Mouse (Mus musculus): ENCODE measurements around the gene Tshz3. TPM values are rescaled to one million over a fixed set of nuclear protein-coding genes. Genes with fewer than 3 reads are reported as not detected.

Gene Tshz3
- polyA plus RNA-seq, 1 experiment from 2014 or later = 10.9 TPM

DNA sequence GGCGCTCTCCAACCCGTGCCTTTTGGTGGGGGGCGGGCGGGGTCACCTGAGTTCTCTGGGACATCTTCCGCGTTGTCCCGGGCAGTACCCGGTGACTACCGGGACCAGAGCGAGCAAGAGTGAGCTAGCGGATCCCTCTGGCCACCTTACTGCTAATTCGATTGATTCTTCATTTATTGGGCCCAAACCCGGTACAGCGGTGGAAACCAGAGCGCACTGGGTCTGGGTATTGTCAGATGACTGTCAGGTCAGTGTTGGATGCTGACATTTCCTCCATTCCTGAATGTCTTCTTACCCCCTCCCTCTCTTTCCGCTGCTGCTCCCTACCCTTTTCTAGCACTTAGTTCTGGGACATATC lies 650 bp downstream of the Tshz3 start:
- peaks cover 28% of the 10 kb centered on the region for H3K27me3 ChIP-seq
- peak overlapping the region; percentile 95 for H3K4me2 ChIP-seq
- peak overlapping the region; percentile 81 for H3K4me3 ChIP-seq
- peak overlapping the region; percentile 97 for H3K27ac ChIP-seq
- under 1% methylated on average over 16 of the region's 16 CpGs for whole genome bisulfite sequencing
- no peaks in the 10 kb centered on the region for H3K9me3 ChIP-seq
- ATAC-seq (ENCODE audit: borderline replicate concordance, extremely low read depth, low FRiP score, low TSS enrichment) = no peak
- peak overlapping the region; percentile 79 for H3K9ac ChIP-seq
- peaks cover 29% of the 10 kb centered on the region for H3K4me1 ChIP-seq
- H3K36me3 ChIP-seq = no peaks in the 10 kb centered on the region

DNA sequence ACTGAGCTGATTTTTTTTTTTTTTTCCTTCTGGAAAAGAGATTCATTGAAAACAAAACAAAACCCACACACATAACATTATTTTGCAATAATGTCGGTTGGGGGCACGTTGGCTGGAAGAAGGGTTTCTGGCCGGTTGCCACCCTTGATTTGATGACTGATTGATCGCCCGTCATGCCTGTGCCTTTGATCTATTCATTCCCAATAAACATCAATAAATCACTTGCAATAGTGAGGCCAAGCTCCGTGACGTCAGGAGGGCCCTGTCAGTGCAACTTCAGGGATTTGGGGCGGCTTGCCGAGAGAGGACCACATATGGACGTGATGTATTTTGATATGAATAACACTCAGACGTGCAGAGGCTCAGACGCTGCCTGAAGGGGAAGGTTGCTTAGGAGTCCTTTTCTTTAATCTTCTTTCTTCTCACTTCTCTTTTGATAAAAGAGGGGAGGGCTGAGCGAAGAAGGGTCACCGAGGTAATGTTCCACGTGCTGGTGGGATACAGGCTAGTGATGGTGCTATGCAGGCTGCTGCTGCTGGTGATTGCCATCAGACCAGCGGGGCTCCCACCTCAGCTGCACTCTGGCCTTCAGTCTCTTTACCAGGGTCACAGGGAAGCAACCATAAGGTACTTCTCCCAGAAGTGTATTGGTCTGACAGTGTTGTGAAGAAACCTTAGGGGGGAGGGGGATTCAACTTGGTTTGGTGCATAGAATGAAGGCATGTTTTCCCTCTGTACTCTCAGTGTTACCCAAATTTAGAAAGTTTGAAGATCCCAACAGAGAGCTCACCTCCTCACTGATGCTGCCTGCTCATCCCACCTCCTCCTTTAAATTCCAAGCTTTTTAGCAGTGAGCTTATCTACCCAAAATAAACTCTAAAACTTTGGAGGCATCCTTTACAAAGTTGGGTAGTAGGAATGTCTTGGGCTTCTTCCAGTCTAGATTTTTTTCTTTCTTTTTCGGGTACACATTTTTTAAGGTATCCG lies 1.4 kb downstream of the Tshz3 start:
- Histone ChIP-seq H3K4me2 (peak overlapping the region; percentile 95), H3K9ac (peak overlapping the region; percentile 79; the same call in 1 of the 2 replicates), H3K9me3 (no peaks in the 10 kb centered on the region), H3K4me3 (peak overlapping the region; percentile 81), H3K27ac (peak overlapping the region; percentile 4; the same call in 1 of the 2 replicates), H3K4me1 (peaks cover 25% of the 10 kb centered on the region), H3K36me3 (no peaks in the 10 kb centered on the region), H3K27me3 (peaks cover 21% of the 10 kb centered on the region)
- WGBS = 11% methylated on average over 18 of the region's 18 CpGs
- ATAC-seq (ENCODE audit: borderline replicate concordance, extremely low read depth, low FRiP score, low TSS enrichment) = no peak

DNA sequence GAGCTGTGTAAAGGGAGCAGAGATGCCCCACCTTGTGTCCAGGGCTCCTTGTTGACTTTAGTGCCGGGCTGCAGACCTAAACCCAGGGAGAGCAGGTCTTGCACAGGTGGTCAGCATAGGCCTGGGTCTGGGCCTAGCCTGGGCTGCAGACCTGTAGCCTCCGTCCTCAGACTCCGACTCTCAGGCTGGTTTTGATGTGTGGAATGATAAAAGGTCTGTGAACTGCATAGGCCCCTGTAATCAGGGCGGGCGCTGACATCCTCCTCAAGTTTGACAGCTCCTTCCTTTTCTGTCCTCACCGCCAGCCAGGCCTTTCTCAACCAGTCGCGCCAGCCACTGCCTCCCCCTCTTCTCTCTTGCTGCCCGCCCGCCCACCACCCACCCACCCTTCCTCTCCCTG lies 8.7 kb downstream of the Tshz3 start:
- Histone ChIP-seq H3K36me3 (no peaks in the 10 kb centered on the region), H3K9ac (no peak overlapping the region), H3K27ac (0 out of 2 replicates have a peak overlapping the region, but pooled peaks have one; percentile 5), H3K4me1 (peaks cover 41% of the 10 kb centered on the region), H3K27me3 (no peaks in the 10 kb centered on the region), H3K9me3 (no peaks in the 10 kb centered on the region), H3K4me2 (no peak overlapping the region), H3K4me3 (no peak overlapping the region)
- WGBS = 20% methylated on average over 8 of the region's 10 CpGs
- no peak for ATAC-seq (ENCODE audit: borderline replicate concordance, extremely low read depth, low FRiP score, low TSS enrichment)

DNA sequence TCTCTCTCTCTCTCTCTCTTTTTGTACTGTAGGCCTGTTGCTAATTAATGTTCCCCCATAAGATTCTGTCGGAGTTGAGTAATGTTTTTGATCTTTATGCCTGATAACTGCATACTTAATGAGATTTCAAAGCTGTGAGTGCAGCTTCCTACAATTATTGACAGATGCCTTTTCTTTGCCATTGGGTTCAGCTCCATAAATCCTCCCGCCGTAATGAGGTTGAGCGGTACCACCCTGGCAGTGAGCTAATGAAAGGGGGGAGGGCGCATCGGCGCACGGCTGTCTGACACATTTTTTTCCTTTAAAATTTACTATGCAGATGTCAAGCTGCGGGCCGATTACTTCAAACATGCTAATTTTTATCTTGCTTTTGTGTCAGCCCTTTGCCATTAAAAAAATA lies 9.3 kb downstream of the Tshz3 start:
- Histone ChIP-seq H3K4me2 (peak overlapping the region; percentile 55), H3K27ac (0 out of 2 replicates have a peak overlapping the region, but pooled peaks have one; percentile 83), H3K9ac (no peak overlapping the region), H3K4me3 (no peak overlapping the region), H3K9me3 (no peaks in the 10 kb centered on the region), H3K27me3 (no peaks in the 10 kb centered on the region), H3K4me1 (peaks cover 41% of the 10 kb centered on the region), H3K36me3 (no peaks in the 10 kb centered on the region)
- ATAC-seq (ENCODE audit: borderline replicate concordance, extremely low read depth, low FRiP score, low TSS enrichment) = no peak
- 28% methylated on average over 10 of the region's 10 CpGs for WGBS

DNA sequence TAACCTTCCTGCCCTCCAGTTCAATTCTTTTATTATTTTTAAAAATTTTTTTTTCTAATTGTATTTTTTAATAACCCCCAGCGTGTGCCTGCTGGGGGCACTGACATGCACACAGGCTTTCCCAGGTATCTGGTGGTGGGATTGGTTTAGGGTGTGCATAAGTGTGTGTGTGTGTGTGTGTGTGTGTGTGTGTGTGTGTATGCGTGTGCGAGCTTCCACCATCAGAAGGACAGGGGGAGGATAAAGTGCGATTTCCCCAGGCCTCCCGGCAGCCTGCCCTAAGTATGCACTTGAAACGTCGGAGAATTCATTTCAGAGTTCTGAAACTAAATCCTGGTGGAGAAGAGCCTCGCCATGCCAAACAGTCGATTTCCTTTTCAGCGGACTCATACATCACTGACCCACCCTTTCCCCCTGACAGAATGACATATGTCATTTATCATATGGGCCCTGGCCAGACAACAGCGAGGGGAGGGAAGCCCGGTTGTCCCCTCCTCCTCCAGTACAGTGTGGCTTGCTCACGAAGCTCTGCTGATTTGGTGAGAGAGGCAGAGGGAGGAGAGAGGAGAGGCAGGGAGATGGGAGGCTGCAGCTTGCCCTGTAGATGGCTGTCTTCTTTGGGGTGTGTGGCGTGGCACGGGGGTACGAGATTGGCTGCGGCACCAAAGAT lies 9.9 kb downstream of the Tshz3 start:
- peak overlapping the region; percentile 28 for H3K4me3 ChIP-seq
- 6% methylated on average over 17 of the region's 17 CpGs for WGBS
- H3K27ac ChIP-seq = peak overlapping the region; percentile 83
- no peaks in the 10 kb centered on the region for H3K36me3 ChIP-seq
- peak; percentile 78 for ATAC-seq (ENCODE audit: borderline replicate concordance, extremely low read depth, low FRiP score, low TSS enrichment)
- no peaks in the 10 kb centered on the region for H3K27me3 ChIP-seq
- H3K9me3 ChIP-seq = no peaks in the 10 kb centered on the region
- peak overlapping the region; percentile 55 for H3K4me2 ChIP-seq
- H3K9ac ChIP-seq = peak overlapping the region; percentile 16; the same call in 1 of the 2 replicates
- H3K4me1 ChIP-seq = peaks cover 41% of the 10 kb centered on the region

DNA sequence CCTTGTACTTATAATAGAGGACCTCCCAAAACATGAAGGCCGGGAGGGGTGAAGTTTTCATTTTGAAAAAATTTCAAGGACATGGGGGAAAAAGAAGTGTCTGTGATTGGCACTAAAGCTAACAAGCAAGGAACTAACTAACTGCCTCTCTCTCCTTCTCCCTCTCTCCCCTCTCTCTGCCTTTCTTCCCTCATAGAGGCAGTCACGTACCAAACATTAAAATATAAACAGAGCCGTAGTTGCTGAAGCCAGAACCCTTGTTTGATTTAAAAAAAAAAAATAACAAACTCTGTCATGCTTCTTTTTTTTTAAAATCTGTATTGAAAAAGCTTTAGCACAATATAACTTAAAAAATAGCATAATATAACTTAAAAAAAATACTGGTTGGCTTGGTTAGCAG lies 10.9 kb downstream of the Tshz3 start:
- 13% methylated on average over 3 of the region's 3 CpGs for WGBS
- Histone ChIP-seq H3K27ac (peak overlapping the region; percentile 83), H3K4me1 (peaks cover 41% of the 10 kb centered on the region), H3K36me3 (no peaks in the 10 kb centered on the region), H3K4me3 (peak overlapping the region; percentile 28; the same call in 1 of the 2 replicates), H3K27me3 (no peaks in the 10 kb centered on the region), H3K9ac (no peak overlapping the region), H3K4me2 (peak overlapping the region; percentile 55), H3K9me3 (no peaks in the 10 kb centered on the region)
- peak; percentile 54; the same call in 1 of the 2 replicates for ATAC-seq (ENCODE audit: borderline replicate concordance, extremely low read depth, low FRiP score, low TSS enrichment)

DNA sequence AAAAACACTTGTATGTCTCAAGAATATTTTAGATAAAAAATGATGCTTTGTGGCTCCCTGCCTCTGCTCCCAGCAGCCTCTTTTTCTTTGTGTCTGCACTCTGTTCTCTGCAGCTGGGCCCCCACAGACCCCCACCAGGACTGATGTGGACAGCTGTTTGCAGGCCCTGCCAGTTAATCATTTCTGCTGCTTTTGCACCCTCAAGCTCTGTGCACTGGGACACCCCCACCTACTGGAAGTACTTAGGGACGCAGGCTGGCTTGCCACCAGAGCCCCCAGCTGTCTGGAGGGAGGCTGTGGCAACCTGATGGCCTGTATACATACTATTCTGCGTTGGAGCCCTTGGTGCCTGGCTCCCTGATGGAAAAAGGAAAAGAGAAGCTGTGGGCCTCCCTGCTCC lies 11.3 kb downstream of the Tshz3 start:
- Histone ChIP-seq H3K4me2 (no peak overlapping the region), H3K4me1 (peaks cover 41% of the 10 kb centered on the region), H3K4me3 (no peak overlapping the region), H3K36me3 (no peaks in the 10 kb centered on the region), H3K9me3 (no peaks in the 10 kb centered on the region), H3K27me3 (no peaks in the 10 kb centered on the region), H3K27ac (peak overlapping the region; percentile 21; the same call in 1 of the 2 replicates), H3K9ac (no peak overlapping the region)
- WGBS = 5% methylated on average over 2 of the region's 2 CpGs
- ATAC-seq (ENCODE audit: borderline replicate concordance, extremely low read depth, low FRiP score, low TSS enrichment) = peak; percentile 84

DNA sequence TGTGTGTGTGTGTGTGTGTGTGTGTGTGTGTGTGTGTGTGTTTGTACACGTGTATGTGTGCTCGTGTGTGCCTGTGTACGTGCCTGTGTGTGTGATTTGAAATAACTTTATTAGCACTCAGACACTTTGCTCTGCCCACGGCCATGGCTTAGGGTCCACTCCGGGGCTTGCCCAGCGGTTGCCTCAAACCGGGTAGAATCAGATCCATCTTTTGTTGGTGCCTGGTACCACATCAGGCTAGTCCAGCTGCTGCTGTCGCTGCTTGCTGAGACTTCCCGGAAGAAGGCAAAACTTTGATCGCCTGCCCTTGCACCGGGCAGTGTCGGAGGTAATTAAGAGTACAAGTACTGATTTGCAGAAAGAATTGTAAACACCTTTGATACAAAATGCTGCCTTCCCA lies 12.1 kb downstream of the Tshz3 start:
- H3K36me3 ChIP-seq = no peaks in the 10 kb centered on the region
- H3K4me3 ChIP-seq = no peak overlapping the region
- H3K9ac ChIP-seq = no peak overlapping the region
- H3K27ac ChIP-seq = no peak overlapping the region
- ATAC-seq (ENCODE audit: borderline replicate concordance, extremely low read depth, low FRiP score, low TSS enrichment) = no peak
- WGBS = 28% methylated on average over 12 of the region's 12 CpGs
- peak overlapping the region; percentile 15; the same call in 1 of the 2 replicates for H3K4me2 ChIP-seq
- peaks cover 41% of the 10 kb centered on the region for H3K4me1 ChIP-seq
- H3K27me3 ChIP-seq = no peaks in the 10 kb centered on the region
- H3K9me3 ChIP-seq = no peaks in the 10 kb centered on the region

DNA sequence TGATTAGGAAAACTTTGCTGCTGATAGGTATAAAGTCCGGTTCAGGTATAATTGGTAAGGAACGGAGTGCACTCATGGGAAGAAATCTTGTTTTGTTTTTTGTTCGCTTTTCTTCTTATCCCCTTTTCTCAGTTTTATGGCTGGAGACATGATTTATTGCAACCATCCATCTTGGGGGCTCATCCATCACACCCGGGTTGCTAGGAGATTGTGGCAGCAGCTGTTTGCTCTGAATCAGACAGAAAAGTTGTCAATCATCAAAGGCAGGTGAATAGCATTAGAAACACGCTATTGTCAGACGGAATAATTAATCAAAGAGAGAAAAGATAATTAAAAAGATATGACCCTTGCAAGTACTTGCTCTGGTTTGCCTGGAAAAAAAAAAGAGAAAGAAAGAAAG lies 12.5 kb downstream of the Tshz3 start:
- WGBS = 38% methylated on average over 6 of the region's 6 CpGs
- Histone ChIP-seq H3K4me2 (no peak overlapping the region; the same call in 1 of the 2 replicates), H3K4me1 (peaks cover 41% of the 10 kb centered on the region), H3K4me3 (no peak overlapping the region), H3K9ac (no peak overlapping the region), H3K36me3 (no peaks in the 10 kb centered on the region), H3K27me3 (no peaks in the 10 kb centered on the region), H3K27ac (no peak overlapping the region), H3K9me3 (no peaks in the 10 kb centered on the region)
- no peak for ATAC-seq (ENCODE audit: borderline replicate concordance, extremely low read depth, low FRiP score, low TSS enrichment)

DNA sequence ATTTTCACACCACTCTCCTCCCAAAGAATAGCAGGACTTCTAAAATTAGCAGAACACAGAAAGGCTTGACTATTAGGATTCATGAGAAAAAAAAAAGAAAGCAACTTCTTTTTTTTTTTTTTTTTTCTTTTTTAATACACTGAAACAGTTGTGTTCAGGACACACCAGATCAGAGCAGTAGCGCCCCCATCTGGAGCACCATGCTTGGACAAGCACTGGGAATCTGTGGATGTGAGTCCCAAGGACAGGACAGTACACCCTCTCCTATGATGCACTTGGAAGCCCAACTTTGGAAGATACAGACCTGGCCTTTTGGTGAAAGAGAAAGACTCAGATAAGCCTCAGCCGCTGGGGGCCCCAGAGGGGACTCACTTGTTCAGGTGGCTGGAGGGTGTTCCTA lies 13.8 kb downstream of the Tshz3 start:
- no peaks in the 10 kb centered on the region for H3K27me3 ChIP-seq
- no peak overlapping the region for H3K9ac ChIP-seq
- ATAC-seq (ENCODE audit: borderline replicate concordance, extremely low read depth, low FRiP score, low TSS enrichment) = no peak
- 61% methylated on average over 2 of the region's 2 CpGs for WGBS
- no peaks in the 10 kb centered on the region for H3K9me3 ChIP-seq
- no peak overlapping the region for H3K4me3 ChIP-seq
- H3K27ac ChIP-seq = no peak overlapping the region
- peaks cover 34% of the 10 kb centered on the region for H3K4me1 ChIP-seq
- H3K36me3 ChIP-seq = no peaks in the 10 kb centered on the region
- no peak overlapping the region for H3K4me2 ChIP-seq

DNA sequence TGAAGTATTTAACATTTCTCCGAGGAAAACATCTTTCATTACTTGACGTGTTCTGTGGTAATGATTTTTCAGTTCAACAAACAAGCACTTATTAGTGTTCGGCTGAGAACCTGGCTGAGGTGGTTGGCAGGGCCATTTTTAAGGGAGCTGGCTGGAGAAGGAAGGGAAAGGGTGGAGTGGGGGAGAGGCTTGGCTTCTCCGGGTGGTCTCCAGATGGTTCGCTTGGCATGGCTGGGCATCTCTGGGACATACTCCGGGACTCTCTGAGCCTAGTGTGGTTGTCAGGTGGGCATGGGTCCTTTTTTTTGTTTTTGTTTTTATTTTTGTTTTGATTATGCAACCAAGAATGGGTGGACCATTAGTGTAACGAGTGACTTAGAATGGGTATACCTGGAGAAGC lies 16.4 kb downstream of the Tshz3 start:
- Histone ChIP-seq H3K27me3 (no peaks in the 10 kb centered on the region), H3K27ac (no peak overlapping the region), H3K36me3 (no peaks in the 10 kb centered on the region), H3K9me3 (no peaks in the 10 kb centered on the region), H3K4me3 (no peak overlapping the region), H3K4me1 (peaks cover 12% of the 10 kb centered on the region), H3K4me2 (no peak overlapping the region), H3K9ac (no peak overlapping the region)
- ATAC-seq (ENCODE audit: borderline replicate concordance, extremely low read depth, low FRiP score, low TSS enrichment) = no peak
- whole genome bisulfite sequencing = 68% methylated on average over 7 of the region's 7 CpGs

DNA sequence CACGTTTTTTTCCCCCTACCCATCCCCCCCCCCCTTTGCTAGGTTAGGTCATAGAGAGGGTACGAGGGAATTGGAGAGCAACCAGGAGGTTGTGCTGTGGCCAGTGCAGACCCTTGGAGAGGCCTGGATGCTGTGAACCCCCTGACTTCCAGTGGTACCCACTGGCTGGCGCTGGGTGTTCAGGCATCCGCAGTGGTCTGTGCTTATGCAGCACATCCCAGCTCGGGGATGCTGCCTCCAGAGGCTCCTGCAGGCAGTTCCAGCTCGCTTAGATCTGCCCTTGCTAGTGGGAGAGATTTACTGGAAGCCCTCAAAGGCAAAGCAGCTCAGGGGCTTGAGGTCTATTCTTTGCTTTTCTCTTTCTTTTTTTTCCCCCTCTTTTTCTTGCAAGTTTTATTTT lies 19.3 kb downstream of the Tshz3 start:
- WGBS = 49% methylated on average over 6 of the region's 6 CpGs
- Histone ChIP-seq H3K9me3 (no peaks in the 10 kb centered on the region), H3K4me1 (peaks cover 8% of the 10 kb centered on the region; the same call in 1 of the 2 replicates), H3K4me2 (no peak overlapping the region), H3K36me3 (no peaks in the 10 kb centered on the region), H3K9ac (no peak overlapping the region), H3K27me3 (no peaks in the 10 kb centered on the region), H3K27ac (no peak overlapping the region), H3K4me3 (no peak overlapping the region)
- ATAC-seq (ENCODE audit: borderline replicate concordance, extremely low read depth, low FRiP score, low TSS enrichment) = no peak
